Mouse (Mus musculus) cerebellum, adult 11 months (tissue): ENCODE data around the gene Tmub2.

Experiments
- DNase-seq: peaks from one replicate; pipeline ENCODE4 v3.0.0; 2022

Tmub2 gene

GRCm38 (mm10) chr11:102331806-102332205, 47.1 kb downstream of the Tmub2 start:
- no peak for DNase-seq

- DNase-seq: no peak
Observed at GRCm38 (mm10) chr11:102333061-102333460, 48.3 kb downstream of the Tmub2 start.

- no peak for DNase-seq
Observed at GRCm38 (mm10) chr11:102334010-102334409, 49.3 kb downstream of the Tmub2 start.

GRCm38 (mm10) chr11:102334973-102335700, 50.4 kb downstream of the Tmub2 start:
- no peak for DNase-seq

- DNase-seq: no peak
Observed at GRCm38 (mm10) chr11:102336191-102336590, 51.5 kb downstream of the Tmub2 start.

- DNase-seq: no peak
Observed at GRCm38 (mm10) chr11:102337921-102338320, 53.2 kb downstream of the Tmub2 start.

- DNase-seq: peak; percentile 96
Observed at GRCm38 (mm10) chr11:102338561-102338960, 53.8 kb downstream of the Tmub2 start.
